Comparison of ENCODE assay signal across 8 mouse cellular contexts in the genomic region with DNA sequence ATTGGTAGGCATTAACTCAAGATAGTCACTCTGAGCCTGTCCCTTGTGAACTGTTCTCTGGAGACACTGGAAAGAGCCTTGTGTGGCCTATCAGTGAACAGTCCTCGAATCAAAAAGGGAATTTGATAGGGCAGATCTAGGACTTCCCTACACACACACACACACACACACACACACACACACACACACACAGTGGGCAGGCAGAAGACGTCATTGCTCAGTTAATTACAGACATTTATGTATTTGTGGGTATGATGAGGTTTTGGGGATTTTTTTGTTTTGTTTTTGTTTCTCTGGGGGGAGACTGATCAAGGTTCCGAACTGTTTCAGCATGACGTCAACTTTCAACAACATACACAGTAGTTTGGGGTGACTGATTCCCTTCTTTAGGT. TPM values are rescaled to one million over a fixed set of nuclear protein-coding genes. Genes with fewer than 3 reads are reported as not detected.
A peak's percentile ranks its signal among the peaks of the same experiment; 100 is the strongest.
DNase-seq lines count a peak whose midpoint lies in the region; ATAC-seq and TF ChIP-seq lines count a peak whose summit lies in the region.

No protein-coding gene starts in this region.

- no peaks in the 10 kb centered on the region for H3K9me3 ChIP-seq in CH12.LX (replicated peaks; ENCODE audit: low read length)
- no peaks in the 10 kb centered on the region for H3K9me3 ChIP-seq in hindbrain, embryonic 11.5 days (ENCODE audit: control insufficient read depth, low read length)

- peaks cover 6 to 8% of the 10 kb centered on the region in 2 experiments for H3K36me3 ChIP-seq in CH12.LX (replicated peaks in 1 of 2; ENCODE audit: control insufficient read depth in 1 of 2, insufficient read depth in 1 of 2, low read length in 1 of 2)
- no peaks in the 10 kb centered on the region for H3K36me3 ChIP-seq in hindbrain, embryonic 11.5 days (ENCODE audit: control insufficient read depth, insufficient read depth, low read length)

- peaks cover 47% of the 10 kb centered on the region for H3K79me2 ChIP-seq in CH12.LX (replicated peaks; ENCODE audit: control insufficient read depth, extremely low read depth, insufficient read depth, poor library complexity, severe bottlenecking)

- intact Hi-C loops in gastrocnemius, adult 2 months (cut with DNase I), result loop anchor here (2.0 kb wide), 1 partner anchor 17 kb away; no protein-coding TSS in a partner anchor

- no peak for TF ChIP-seq CTCF in gastrocnemius, adult 2 months (IDR thresholded peaks at IDR 0.05)
- TF ChIP-seq CTCF in CH12.LX (conservative IDR thresholded peaks at IDR 0.05 in 1 of 2, IDR thresholded peaks at IDR 0.05 in 1 of 2; ENCODE audit: low read depth in 2 of 2, low read length in 2 of 2), result no peak

- H3K27ac ChIP-seq in gastrocnemius, adult 2 months, result peak overlapping the region; percentile 88
- peak overlapping the region; percentile 93 for H3K27ac ChIP-seq in CH12.LX (ENCODE audit: insufficient read depth, low read depth)
- H3K27ac ChIP-seq in hindbrain, embryonic 11.5 days (ENCODE audit: low read depth, low read length), result 0 out of 2 replicates have a peak overlapping the region, but pooled peaks have one; percentile 83

- peak overlapping the region; percentile 99 for H3K9ac ChIP-seq in CH12.LX (ENCODE audit: insufficient read depth, low read depth)
- no peak overlapping the region for H3K9ac ChIP-seq in hindbrain, embryonic 11.5 days (ENCODE audit: low read depth, low read length)

- in situ Hi-C loops in CH12.LX (cut with MboI; ENCODE audit: low pct_ligation_motif_present, low pct_unique_long_range_greater_than_20kb, low sequenced_read_pairs), result loop anchor here (25.0 kb wide), 1 partner anchor 776 kb away; the partner anchor contains the start of gene Slc25a19

- peak overlapping the region; percentile 88 for H3K4me3 ChIP-seq in gastrocnemius, adult 2 months
- H3K4me3 ChIP-seq in CH12.LX (replicated peaks in 1 of 3; ENCODE audit: low read depth in 2 of 3, low read length in 2 of 3, poor library complexity in 1 of 3), result peak overlapping the region in 2 of 3 experiments; percentile 81 to 99
- peak overlapping the region; percentile 76 for H3K4me3 ChIP-seq in hindbrain, embryonic 11.5 days (ENCODE audit: low read depth, low read length)

- WGBS in hindbrain, embryonic 11.5 days, result 84% methylated on average over 4 of the region's 4 CpGs

- H3K27me3 ChIP-seq in CH12.LX (replicated peaks), result no peaks in the 10 kb centered on the region
- no peaks in the 10 kb centered on the region for H3K27me3 ChIP-seq in hindbrain, embryonic 11.5 days (ENCODE audit: control insufficient read depth, insufficient read depth, low read length)

- H3K4me2 ChIP-seq in CH12.LX (ENCODE audit: insufficient read depth, low read depth, poor library complexity, severe bottlenecking), result peak overlapping the region; percentile 49
- peak overlapping the region; percentile 97 for H3K4me2 ChIP-seq in hindbrain, embryonic 11.5 days (replicated peaks; ENCODE audit: low read depth, low read length)

- ATAC-seq in hindbrain, embryonic 11.5 days (ENCODE audit: low FRiP score), result no peak
- 0 out of 2 replicates have a peak, but pooled peaks have one; percentile 17 for ATAC-seq in megakaryocyte-erythroid progenitor cell, adult 5-6 weeks (replicated peaks; ENCODE audit: low FRiP score, low TSS enrichment, poor library complexity, severe bottlenecking)

- peak; percentile 50; the same call in 1 of the 2 replicates for TF ChIP-seq EP300 in CH12.LX (IDR thresholded peaks at IDR 0.05; ENCODE audit: low read length)

- H3K4me1 ChIP-seq in CH12.LX (ENCODE audit: control insufficient read depth in 1 of 2, insufficient read depth in 2 of 2), result peaks cover 37 to 78% of the 10 kb centered on the region in 2 experiments
- H3K4me1 ChIP-seq in hindbrain, embryonic 11.5 days (replicated peaks; ENCODE audit: control insufficient read depth, insufficient read depth, low read length), result peaks cover 6% of the 10 kb centered on the region

- dilution Hi-C loops in CH12.LX (cut with MboI; ENCODE audit: extremely low pct_ligation_motif_present, extremely low pct_unique_long_range_greater_than_20kb, low sequenced_read_pairs), result no loop called here

- TF ChIP-seq POLR2A in CH12.LX (IDR thresholded peaks at IDR 0.05; ENCODE audit: low read depth, low read length), result no peak

- DNase-seq in gastrocnemius, adult 2 months, result no peak
- DNase-seq in gastrocnemius, adult 8-10 months (ENCODE audit: low spot score in 2 of 2), result no peak
- no peak for DNase-seq in CH12.LX (ENCODE audit: extremely low read depth)
- no peak for DNase-seq in hindbrain, embryonic 11.5 days (ENCODE audit: low spot score)
- DNase-seq in thymus, adult 18-20 months, result no peak
- no peak for DNase-seq in cerebellum, postnatal 25 days
- DNase-seq in cerebellum, adult 9-10 months, result no peak

- no peak for TF ChIP-seq RAD21 in CH12.LX (IDR thresholded peaks at IDR 0.05; ENCODE audit: low read depth, low read length)

TF ChIP-seq in CH12.LX, 34 proteins besides CTCF, POLR2A, EP300 and RAD21 (continues in another document):
- TF ChIP-seq USF2 (conservative IDR thresholded peaks at IDR 0.05; ENCODE audit: low read depth, low read length) (no peak), IRF4 (IDR thresholded peaks at IDR 0.05; ENCODE audit: low read depth, low read length) (peak; percentile 59; the same call in 1 of the 2 replicates), CHD1 (IDR thresholded peaks at IDR 0.05; ENCODE audit: low read depth, low read length) (peak; percentile 67; the same call in 1 of the 2 replicates), POLR2AphosphoS2 (IDR thresholded peaks at IDR 0.05; ENCODE audit: low read depth, low read length) (no peak; the same call in 1 of the 2 replicates), JUN (IDR thresholded peaks at IDR 0.05; ENCODE audit: insufficient read depth, low read depth, low read length) (peak; percentile 62), ZMIZ1 (IDR thresholded peaks at IDR 0.05; ENCODE audit: low read depth, low read length) (no peak), GABPA (IDR thresholded peaks at IDR 0.05; ENCODE audit: insufficient replicate concordance, low read depth, low read length) (no peak), MAZ (IDR thresholded peaks at IDR 0.05; ENCODE audit: low read depth, low read length) (peak; percentile 78), HCFC1 (IDR thresholded peaks at IDR 0.05; ENCODE audit: low read depth, low read length) (peak; percentile 24; the same call in 1 of the 2 replicates), NELFE (IDR thresholded peaks at IDR 0.05; ENCODE audit: low read depth, low read length) (peak; percentile 0; the same call in 1 of the 2 replicates), E2F4 (IDR thresholded peaks at IDR 0.05; ENCODE audit: insufficient replicate concordance, low read depth, low read length) (no peak), RCOR1 (conservative IDR thresholded peaks at IDR 0.05; ENCODE audit: low read depth, low read length) (0 out of 2 replicates have a peak, but pooled peaks have one; percentile 71), PAX5 (IDR thresholded peaks at IDR 0.05; ENCODE audit: low read length) (no peak), MEF2A (IDR thresholded peaks at IDR 0.05; ENCODE audit: borderline replicate concordance, low read depth, low read length) (peak; percentile 77), SIN3A (IDR thresholded peaks at IDR 0.05; ENCODE audit: low read length) (no peak), USF1 (IDR thresholded peaks at IDR 0.05; ENCODE audit: low read depth, low read length) (no peak), UBTF (IDR thresholded peaks at IDR 0.05; ENCODE audit: low read depth, low read length) (no peak), MAX (IDR thresholded peaks at IDR 0.05; ENCODE audit: low read length) (no peak), MXI1 (IDR thresholded peaks at IDR 0.05; ENCODE audit: low read depth, low read length) (no peak), TCF12 (IDR thresholded peaks at IDR 0.05; ENCODE audit: low read depth, low read length) (no peak; the same call in 1 of the 2 replicates), SMC3 (IDR thresholded peaks at IDR 0.05; ENCODE audit: low read depth, low read length) (peak; percentile 7; the same call in 1 of the 2 replicates), ZC3H11A (IDR thresholded peaks at IDR 0.05; ENCODE audit: low read depth, low read length) (no peak), CHD2 (IDR thresholded peaks at IDR 0.05; ENCODE audit: low read length) (peak; percentile 43), MYC (IDR thresholded peaks at IDR 0.05; ENCODE audit: low read depth, low read length) (0 out of 2 replicates have a peak, but pooled peaks have one; percentile 38), MAFK (IDR thresholded peaks at IDR 0.05; ENCODE audit: insufficient replicate concordance, low read length) (no peak)

RNA-seq across cellular contexts. Expression of gene Rnf157, which starts 0.8 kb away (rescaled TPM):
- 10 to 100 TPM; 24.3 to 32.0 TPM for total RNA-seq in gastrocnemius, adult 2 months (2021)
- 10 to 100 TPM; 23.0 to 29.5 (median 24.2) TPM for total RNA-seq in gastrocnemius, adult 8-10 months (2022)
- total RNA-seq in CH12.LX (2012; rRNA removed) (17.2 and 39.3 TPM in 2 replicates), CH12.LX (2014; rRNA removed) (7.2 and 8.7 TPM in 2 replicates)
- polyA plus RNA-seq in CH12.LX (2012; ENCODE audit: insufficient read length, low read depth), result 8.7 and 10.9 TPM in 2 replicates
- 16.0 and 23.1 TPM in 2 replicates for polyA plus RNA-seq in hindbrain, embryonic 11.5 days (2014; fragmentation: Nextera tagmentation; extraction: Ambion mirVana)
- 8.1 and 12.1 TPM in 2 replicates for total RNA-seq in megakaryocyte-erythroid progenitor cell, adult 5-6 weeks (2014; fragmentation: Nextera tagmentation)
- total RNA-seq in megakaryocyte-erythroid progenitor cell, adult 5-6 weeks (2017), result 2.7 and 11.3 TPM in 2 replicates

RNA-seq across cellular contexts. Expression of gene Ubald2, which starts 20.3 kb away (rescaled TPM):
- total RNA-seq in gastrocnemius, adult 2 months (2021), result 10 to 100 TPM; 38.7 to 50.9 TPM
- 10 to 100 TPM; 35.1 to 63.5 (median 47.7) TPM for total RNA-seq in gastrocnemius, adult 8-10 months (2022)
- total RNA-seq in CH12.LX (2012; rRNA removed), result 321 and 436 TPM in 2 replicates
- total RNA-seq in CH12.LX (2014; rRNA removed), result 291 and 336 TPM in 2 replicates
- 222 and 228 TPM in 2 replicates for polyA plus RNA-seq in CH12.LX (2012; ENCODE audit: insufficient read length, low read depth)
- polyA plus RNA-seq in hindbrain, embryonic 11.5 days (2014; fragmentation: Nextera tagmentation; extraction: Ambion mirVana), result 77.9 and 81.2 TPM in 2 replicates
- total RNA-seq in megakaryocyte-erythroid progenitor cell, adult 5-6 weeks (2014; fragmentation: Nextera tagmentation), result 68.8 and 89.9 TPM in 2 replicates
- 65.8 and 93.3 TPM in 2 replicates for total RNA-seq in megakaryocyte-erythroid progenitor cell, adult 5-6 weeks (2017)

RNA-seq across cellular contexts. Expression of gene Qrich2, which starts 52.4 kb away (rescaled TPM):
- under 1 TPM in 1 of 2 experiments, not detected in 1; 0.06 TPM for total RNA-seq in gastrocnemius, adult 2 months (2021)
- not detected for total RNA-seq in gastrocnemius, adult 8-10 months (2022)
- 0.13 and 0.38 TPM in 2 replicates for total RNA-seq in CH12.LX (2012; rRNA removed)
- total RNA-seq in CH12.LX (2014; rRNA removed), result 0.23 and 0.32 TPM in 2 replicates
- polyA plus RNA-seq in CH12.LX (2012; ENCODE audit: insufficient read length, low read depth), result 0.29 and 0.37 TPM in 2 replicates
- polyA plus RNA-seq in hindbrain, embryonic 11.5 days (2014; fragmentation: Nextera tagmentation; extraction: Ambion mirVana), result 0.17 TPM in 1 of 2 replicates, not detected in the other
- total RNA-seq in megakaryocyte-erythroid progenitor cell, adult 5-6 weeks (2014; fragmentation: Nextera tagmentation), result not detected in 2 replicates
- total RNA-seq in megakaryocyte-erythroid progenitor cell, adult 5-6 weeks (2017), result not detected in 2 replicates
